Mouse (Mus musculus): ENCODE measurements around the gene Frmd4a.

Frmd4a gene

DNA sequence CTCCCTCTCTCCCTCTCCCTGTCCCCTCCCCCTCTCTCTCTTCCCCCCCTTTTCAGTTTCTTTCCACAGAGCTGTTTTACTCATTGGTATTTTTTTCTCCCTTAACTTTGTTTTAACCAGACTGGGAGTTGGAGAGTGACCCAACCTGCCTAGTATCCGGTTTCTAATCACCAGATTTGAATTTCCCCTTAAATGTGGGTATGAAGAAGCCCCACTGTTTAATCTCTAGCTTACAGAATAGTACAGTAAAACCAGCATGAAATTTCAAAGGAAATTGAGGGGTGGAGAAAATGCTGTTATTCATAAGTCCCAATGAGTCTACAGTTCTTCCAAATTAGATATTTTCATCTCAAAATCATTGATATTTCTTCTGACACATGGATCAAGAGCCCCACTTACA is 545.8 kb downstream of the Frmd4a start:
- in situ Hi-C loops (cut with MboI; ENCODE audit: low pct_unique_long_range_greater_than_20kb in 1 of 2, low sequenced_read_pairs in 2 of 2, unreplicated experiment in 1 of 2): no loop called here

DNA sequence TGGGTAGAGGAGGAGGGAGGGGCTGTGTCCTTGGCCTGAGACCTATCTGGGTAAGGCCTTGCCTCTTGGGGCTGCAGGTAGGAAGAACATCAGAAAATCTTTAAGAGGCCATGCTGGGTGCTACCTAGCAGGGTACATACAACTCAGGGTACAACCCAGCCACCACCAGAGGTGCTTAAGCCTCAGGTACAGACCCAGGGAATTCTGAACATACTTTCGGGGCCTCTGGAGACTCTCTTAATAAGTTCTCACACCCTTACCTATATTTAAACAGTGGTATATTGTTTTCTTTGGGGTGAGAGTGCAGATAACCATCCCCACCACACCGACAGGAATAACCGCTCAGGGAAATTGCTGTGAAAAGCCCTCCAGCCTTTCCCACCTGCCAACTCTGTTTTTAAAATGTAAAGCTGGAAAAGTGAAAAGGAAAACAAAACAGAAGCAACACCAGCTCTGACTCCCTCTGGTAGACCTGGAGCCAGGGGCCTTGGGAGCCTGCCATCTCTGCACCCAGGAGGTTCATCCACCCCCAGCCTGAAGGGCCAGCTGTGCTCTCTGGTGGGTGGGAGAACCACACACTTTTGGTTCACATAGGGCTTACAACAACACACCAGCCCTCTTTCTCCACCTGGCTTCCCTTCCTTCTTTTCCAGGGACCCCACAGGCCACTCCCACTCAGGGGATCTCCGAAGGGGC is 548.9 kb downstream of the Frmd4a start:
- in situ Hi-C loops (cut with MboI; ENCODE audit: low pct_unique_long_range_greater_than_20kb in 1 of 2, low sequenced_read_pairs in 2 of 2, unreplicated experiment in 1 of 2): no loop called here

DNA sequence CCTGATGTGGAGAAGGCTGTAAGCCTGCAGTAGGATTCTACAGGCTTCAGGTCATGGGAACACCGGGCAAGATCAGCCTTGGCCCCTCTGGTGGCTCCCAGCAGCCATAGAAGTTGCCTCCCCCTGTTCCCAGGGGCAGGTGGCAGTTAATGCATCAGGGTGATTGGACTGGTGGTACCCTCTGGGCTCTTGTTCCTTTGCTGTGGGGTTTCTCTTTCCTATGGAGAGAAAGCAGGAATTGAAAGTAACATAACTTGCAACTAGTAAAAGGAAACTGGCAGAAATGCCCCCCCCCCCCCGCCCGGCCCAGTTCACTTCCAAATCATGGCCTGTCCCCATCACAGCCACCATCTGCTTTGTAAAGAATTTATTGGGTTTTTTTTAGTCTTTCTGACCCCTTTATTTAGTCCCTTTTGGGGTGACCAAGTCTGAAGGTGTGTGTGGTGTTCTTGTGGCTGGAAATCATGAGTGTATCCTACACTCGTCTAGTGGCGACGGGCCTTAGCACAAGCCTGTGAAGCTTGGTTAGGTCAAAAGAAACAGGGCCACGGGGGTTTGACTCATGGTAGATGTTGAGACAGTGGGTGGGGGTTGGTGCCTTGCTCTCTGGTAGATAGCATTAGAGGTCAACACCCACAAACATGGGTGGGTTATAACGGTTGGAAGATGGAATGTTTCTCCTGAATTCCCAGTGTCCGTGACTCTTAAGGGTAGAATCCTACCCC is 549.6 kb downstream of the Frmd4a start:
- in situ Hi-C loops (cut with MboI; ENCODE audit: low pct_unique_long_range_greater_than_20kb in 1 of 2, low sequenced_read_pairs in 2 of 2, unreplicated experiment in 1 of 2): no loop called here

DNA sequence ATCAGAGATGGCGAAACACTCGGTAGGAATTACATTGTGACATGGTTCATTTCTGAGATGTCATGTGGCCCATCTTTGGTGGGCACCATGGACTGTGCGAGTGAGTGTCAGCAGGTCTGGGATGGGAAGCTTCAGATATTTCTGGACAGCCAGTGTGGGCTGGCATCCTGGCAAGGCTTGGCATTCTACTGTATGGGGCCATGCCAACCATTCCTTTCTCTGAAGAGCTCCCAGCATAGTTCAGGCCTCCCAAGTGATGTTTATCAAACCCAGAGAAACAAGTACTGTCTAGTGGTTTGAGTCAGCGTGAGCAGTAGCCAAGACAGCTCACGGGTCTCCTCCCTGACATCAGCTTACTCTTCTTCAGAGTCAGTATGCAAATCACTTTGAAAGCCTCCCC is 551.5 kb downstream of the Frmd4a start:
- in situ Hi-C loops (cut with MboI; ENCODE audit: low pct_unique_long_range_greater_than_20kb in 1 of 2, low sequenced_read_pairs in 2 of 2, unreplicated experiment in 1 of 2): no loop called here

DNA sequence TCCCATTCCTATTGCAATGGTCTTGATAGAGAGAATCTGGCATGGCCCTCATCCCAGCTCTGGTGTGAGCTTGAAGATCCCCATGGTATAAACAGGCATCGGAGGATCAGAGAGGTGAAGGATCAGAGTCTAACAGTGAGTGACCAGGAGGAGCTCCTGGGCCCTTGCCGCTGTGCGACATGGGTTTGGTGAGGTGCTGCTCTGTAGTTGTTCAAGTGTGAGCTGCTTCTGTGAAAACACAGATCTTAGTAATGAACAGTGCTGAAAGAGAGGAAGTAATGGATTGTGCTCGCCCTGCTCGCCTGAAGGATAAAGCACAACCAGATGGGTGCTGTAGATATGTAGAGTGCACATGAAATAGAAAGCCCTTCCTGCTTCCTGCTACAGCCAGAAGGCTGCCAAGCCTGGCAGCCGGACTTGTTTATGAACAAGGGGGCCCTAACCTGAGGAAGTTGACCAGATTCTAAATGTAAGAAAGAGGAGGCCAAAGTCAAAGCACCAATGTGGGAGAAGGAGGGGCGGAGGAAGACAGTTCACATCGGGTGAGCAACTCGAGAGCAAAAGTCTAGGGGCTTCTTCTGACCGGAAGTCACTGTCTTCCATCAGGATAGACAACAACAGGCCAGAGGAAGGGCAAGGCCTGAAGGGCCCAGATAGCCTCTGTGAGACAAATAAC is 552.8 kb downstream of the Frmd4a start:
- in situ Hi-C loops (cut with MboI; ENCODE audit: low pct_unique_long_range_greater_than_20kb in 1 of 2, low sequenced_read_pairs in 2 of 2, unreplicated experiment in 1 of 2): no loop called here

DNA sequence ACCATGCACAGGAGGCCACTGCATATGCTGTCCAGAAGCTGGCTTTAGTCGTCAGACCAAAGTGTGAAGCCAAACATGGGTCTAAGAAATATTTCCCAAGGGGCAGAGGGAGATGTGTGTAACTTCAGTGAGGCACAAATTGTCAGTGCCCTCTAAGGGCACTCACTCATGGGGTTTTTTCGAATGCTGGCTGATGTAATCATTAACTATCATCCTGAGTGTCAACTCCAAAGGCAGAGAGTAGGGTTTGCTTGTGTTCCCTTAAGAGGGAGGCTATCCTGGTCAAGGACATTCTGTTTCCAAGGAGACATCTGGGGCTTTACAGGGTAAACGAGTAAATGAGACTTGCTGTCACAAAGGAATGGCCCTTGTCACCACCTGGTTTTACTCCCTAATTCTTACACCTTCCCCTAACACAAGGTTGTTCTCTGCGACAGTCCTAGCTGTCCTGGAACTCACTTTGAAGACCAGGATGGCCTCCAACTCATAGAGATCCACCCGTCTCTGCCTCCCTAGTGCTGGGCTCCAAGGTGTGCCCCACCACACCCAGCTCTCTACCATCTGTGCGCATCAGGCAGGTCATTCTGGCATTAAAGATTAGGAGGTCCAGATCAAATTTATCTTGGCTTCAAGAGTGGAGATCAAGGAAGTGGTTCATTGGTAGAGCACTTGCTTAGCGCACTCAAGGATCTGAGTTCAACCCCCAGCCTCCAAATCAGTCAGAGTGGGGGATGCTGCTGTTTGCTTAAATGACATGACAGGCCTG is 555.2 kb downstream of the Frmd4a start:
- in situ Hi-C loops (cut with MboI; ENCODE audit: low pct_unique_long_range_greater_than_20kb in 1 of 2, low sequenced_read_pairs in 2 of 2, unreplicated experiment in 1 of 2): no loop called here

DNA sequence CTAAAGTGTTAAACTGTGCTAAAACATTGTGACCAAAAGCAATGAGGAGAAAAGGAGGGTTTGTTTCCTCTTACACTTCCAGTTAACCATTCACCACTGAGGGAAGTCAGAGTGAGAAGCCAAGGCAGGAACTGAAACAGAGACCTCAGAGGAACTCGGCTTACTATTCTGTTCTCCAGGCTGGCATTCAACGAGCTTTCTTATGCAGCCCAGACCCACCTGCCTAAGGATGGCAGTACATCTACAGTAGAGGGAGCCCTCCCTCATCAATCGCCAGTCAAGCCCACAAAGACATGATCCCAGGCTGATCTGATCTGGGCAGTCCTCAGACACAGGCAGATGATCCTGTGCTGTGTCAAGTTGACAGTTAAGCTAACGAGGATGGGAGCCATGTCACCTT is 555.9 kb downstream of the Frmd4a start:
- in situ Hi-C loops (cut with MboI; ENCODE audit: low pct_unique_long_range_greater_than_20kb in 1 of 2, low sequenced_read_pairs in 2 of 2, unreplicated experiment in 1 of 2): no loop called here

DNA sequence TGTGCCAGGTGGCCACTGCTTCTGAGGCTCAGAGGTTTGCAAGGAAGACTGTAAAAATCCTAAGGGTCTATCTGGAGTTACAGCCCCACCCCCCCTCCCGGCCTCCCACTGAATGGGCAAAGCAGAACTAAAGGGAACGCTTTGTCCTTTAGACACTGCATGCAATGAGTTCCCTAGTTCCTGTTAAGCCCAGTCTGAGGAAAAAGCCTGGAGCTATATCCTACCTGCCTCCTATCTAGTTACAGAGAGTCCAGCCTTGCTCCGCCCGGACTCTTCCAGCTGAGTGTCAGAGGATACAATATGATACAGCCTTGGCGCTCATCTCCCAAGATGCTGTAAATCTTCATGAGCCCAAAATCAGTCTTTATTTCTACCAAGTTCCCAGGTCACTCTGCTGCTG is 556.7 kb downstream of the Frmd4a start:
- in situ Hi-C loops (cut with MboI; ENCODE audit: low pct_unique_long_range_greater_than_20kb in 1 of 2, low sequenced_read_pairs in 2 of 2, unreplicated experiment in 1 of 2): no loop called here

DNA sequence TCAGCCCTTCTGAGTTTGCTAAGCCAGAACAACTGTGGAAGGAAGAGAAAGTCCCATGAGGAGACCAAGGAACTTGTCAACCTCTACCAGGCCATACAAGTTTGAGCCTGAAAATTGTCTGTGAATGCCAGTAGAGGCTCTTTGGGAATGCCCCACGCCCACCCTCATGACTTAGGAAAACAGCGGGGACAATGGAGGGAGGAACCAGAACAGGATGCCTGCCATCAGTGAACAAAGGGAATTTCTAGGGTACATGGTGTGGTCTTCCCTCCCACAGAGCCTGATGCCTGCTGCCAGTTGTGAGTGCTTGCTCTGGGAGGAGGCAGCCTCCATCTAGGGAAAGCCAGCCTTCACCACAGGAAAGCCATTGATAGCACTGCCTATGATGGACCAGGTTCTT is 557.6 kb downstream of the Frmd4a start:
- in situ Hi-C loops (cut with MboI; ENCODE audit: low pct_unique_long_range_greater_than_20kb in 1 of 2, low sequenced_read_pairs in 2 of 2, unreplicated experiment in 1 of 2): no loop called here

DNA sequence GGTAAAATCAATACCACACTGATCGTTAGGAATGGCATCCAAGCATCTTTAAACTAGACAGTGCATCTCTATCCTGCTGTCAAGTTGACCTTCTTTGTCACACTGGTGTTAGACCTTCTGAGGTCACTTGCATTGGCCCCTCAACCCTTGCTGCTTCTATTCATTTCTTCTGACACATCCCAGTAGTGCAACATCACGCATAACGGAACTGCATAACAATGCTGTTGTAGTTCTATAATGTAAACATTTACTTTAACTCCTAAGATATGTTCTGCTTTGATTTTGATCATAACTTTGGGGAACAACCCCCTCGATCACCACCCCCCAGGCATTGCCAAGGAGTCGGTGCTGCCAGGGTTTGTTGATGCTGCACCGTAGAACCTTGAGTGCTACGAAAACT is 558.5 kb downstream of the Frmd4a start:
- in situ Hi-C loops (cut with MboI; ENCODE audit: low pct_unique_long_range_greater_than_20kb in 1 of 2, low sequenced_read_pairs in 2 of 2, unreplicated experiment in 1 of 2): no loop called here

DNA sequence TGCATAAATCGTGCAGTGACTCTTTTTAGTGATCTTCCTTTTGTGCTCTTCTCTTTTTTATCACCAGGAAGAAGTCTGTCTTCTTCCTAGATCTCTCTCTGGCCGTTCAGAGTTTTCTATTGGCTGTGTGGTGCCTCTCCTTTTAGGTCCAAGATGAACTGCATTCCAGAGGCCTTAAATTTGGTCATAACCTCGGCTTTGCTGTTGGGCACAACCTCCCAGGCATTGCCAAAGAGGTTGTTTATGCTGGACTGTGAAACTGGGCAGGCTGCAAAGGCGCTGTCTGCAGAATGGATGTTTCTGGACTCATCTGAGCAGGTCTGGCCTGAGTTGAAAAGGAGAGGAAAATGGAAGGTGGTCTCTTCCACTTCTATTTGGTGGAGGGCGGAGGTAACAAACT is 560.8 kb downstream of the Frmd4a start:
- in situ Hi-C loops (cut with MboI; ENCODE audit: low pct_unique_long_range_greater_than_20kb in 1 of 2, low sequenced_read_pairs in 2 of 2, unreplicated experiment in 1 of 2): no loop called here

DNA sequence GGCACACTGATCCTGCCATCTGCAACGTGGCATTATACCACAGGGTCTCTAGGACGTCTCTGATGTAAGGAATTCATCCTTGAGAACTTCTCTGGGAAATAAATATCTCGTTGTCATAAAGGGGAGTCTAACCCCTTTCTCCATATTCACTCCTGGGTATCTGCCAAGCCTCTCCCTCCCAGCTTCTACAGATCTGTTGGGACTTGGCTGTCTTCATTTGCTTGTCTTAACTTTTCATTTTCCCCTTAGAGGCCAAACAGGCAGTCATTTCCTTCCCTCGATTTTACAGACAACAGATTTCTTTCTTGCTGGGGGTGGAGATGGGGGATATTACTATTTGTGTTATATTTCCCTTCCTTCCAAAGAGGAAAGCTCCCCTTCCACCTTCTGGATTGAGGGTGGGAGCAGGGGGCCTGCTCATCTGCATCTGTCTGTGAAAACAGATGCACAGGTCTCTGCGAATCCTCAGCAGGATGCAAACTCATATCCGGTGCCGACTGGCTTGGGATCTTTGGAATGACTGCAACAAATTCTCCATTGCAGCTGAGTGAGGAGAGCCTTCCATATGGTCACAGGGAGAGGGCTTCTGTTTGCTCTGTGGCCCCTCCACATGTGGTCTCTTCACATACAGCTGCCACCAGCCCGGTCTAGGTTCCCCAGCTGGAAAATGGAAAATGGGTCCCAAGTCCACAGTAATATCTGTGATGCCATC is 562.0 kb downstream of the Frmd4a start:
- in situ Hi-C loops (cut with MboI; ENCODE audit: low pct_unique_long_range_greater_than_20kb in 1 of 2, low sequenced_read_pairs in 2 of 2, unreplicated experiment in 1 of 2): no loop called here

DNA sequence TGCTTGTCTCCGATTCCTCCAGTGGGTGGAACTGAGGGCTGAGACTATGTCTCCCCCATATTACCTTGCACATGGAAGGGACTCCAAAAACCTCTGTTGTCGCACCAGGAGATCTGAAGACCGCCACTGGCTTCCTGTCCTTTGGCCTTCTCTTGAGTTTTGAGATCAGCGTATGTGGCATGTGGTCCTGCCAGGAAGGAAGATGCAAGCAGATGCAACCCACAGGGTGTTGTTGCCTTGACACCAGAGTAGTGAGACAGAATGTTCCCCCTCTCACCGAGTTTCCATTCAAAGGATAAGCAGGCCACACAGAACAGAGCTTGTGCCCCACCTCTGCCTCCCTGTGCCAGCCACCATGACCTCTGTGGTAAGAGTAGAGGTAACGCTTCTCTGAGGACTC is 563.1 kb downstream of the Frmd4a start:
- in situ Hi-C loops (cut with MboI; ENCODE audit: low pct_unique_long_range_greater_than_20kb in 1 of 2, low sequenced_read_pairs in 2 of 2, unreplicated experiment in 1 of 2): no loop called here

DNA sequence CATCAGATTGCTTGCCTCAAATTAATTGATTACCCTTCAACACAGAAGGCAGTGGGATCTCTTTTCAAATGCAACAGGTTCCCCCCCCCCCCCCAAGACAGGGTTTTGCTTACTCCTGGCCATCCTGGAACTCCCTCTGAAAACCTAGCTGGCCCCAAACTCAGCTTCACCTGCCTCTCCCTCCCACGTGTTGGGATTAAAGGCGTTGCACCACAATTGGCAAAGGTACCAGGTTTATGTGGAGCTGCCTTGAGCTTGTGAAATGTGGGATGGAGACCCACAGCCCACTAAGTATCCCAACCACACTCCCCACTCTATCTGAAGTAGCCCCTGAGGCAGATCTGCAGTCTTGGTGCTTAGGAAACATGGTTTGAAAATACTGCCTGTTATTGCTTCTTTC is 565.4 kb downstream of the Frmd4a start:
- in situ Hi-C loops (cut with MboI; ENCODE audit: low pct_unique_long_range_greater_than_20kb in 1 of 2, low sequenced_read_pairs in 2 of 2, unreplicated experiment in 1 of 2): no loop called here

DNA sequence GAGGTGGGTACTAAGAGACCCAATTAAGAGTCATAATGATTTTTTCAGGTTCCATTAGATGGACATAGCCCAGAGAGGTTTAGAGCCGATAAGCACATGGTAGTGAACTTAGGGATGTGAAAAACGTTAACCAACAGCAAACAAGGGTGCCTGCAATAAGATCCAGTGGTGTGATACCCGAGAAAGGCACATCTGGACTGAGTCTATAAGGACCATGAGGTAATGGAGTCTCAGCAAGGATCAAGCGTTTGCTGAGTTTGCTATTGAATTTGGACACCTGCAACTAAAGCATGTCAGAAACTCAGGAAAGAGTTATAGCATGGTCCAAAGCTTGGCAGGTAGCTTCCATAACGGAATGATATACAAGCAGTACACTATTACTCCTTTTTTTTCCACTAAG is 566.7 kb downstream of the Frmd4a start:
- in situ Hi-C loops (cut with MboI; ENCODE audit: low pct_unique_long_range_greater_than_20kb in 1 of 2, low sequenced_read_pairs in 2 of 2, unreplicated experiment in 1 of 2): no loop called here

DNA sequence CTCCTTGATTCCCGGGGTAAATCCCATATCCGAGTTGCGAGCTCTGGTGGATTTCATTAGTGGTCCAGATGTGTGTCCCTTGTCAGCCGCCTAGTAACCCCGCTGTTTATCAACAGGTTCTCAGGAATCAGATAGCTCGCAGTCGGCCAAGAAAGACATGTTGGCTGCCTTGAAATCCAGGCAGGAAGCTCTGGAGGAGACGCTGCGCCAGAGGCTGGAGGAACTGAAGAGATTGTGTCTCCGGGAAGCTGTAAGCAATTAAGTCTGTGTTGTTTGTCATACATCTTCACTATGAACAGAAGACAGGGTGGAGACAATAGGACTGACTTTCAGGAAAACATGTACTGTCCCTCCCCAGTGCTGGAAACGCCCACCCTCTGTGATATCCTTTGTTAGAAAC is 568.7 kb downstream of the Frmd4a start:
- in situ Hi-C loops (cut with MboI; ENCODE audit: low pct_unique_long_range_greater_than_20kb in 1 of 2, low sequenced_read_pairs in 2 of 2, unreplicated experiment in 1 of 2): no loop called here

DNA sequence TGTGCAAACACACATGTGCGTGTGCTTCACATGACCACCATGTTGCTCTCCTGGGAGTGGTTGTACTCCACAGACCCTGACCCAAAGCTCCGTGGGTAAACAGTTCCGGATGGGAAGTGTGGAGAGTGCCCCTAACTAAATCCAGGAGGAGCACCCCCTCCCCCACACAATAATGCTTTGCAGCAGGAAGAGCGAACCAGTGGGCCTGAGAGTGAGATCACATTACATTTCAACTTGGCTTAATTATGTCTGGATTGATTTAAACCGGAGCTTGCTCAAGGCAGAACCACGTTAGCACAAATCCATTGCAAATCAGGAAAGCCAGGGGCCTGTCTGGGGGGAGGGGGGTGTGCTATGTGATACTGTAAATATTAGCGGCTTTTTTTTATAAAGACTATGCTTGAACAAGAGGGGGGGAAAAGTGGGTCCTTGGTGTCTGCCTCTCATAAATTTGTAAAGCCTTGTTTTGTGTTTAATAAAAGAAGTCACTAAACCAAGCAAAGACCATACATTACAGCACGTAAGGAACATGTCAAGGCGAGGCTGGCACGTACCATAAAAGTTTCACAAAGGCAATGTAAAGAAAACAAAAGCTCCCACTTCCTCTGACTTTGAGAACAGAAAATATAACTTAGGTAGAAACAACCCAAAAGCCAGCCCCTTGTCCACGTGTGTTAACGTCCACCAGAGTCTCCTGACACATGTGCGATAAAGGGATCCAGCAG is 570.3 kb downstream of the Frmd4a start:
- in situ Hi-C loops (cut with MboI; ENCODE audit: low pct_unique_long_range_greater_than_20kb in 1 of 2, low sequenced_read_pairs in 2 of 2, unreplicated experiment in 1 of 2): no loop called here

DNA sequence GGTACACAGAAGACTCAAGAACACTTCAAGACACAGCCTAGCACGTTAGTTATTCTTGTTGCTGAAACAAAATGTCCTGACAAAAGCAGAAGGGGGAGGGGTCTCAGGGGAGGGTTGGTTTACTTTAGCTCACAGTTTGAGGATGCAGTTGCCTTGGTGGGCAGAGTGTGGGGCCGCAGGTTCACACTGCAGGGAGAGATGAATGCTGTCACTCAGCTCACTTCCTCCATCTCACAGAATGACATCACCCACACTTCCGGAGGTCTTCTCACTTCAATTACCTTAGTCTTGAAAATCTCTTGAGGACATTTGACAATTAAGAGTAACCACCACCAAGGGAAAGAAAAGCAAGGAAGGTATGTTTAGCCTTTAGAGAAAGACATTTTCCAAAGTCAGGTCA is 574.1 kb downstream of the Frmd4a start:
- in situ Hi-C loops (cut with MboI; ENCODE audit: low pct_unique_long_range_greater_than_20kb in 1 of 2, low sequenced_read_pairs in 2 of 2, unreplicated experiment in 1 of 2): no loop called here

All from mouse embryonic stem cell (cell line).